Mouse (Mus musculus) granulocyte monocyte progenitor cell, adult 5-6 weeks (primary cell): ENCODE measurements around the gene Rhbdf1. TPM values are rescaled to one million over a fixed set of nuclear protein-coding genes. Genes with fewer than 3 reads are reported as not detected.

ENCODE experiments used
- ATAC-seq: replicated peaks from 2 replicates; pipeline ENCODE4 v1.8.0; 2016; ENCODE audit warnings: mild to moderate bottlenecking, moderate TSS enrichment, inconsistent platforms; ENCODE audit not compliant: poor library complexity, severe bottlenecking
- total RNA-seq, 2 experiments: library from RNA; stranded (forward) in 1 of 2; stranded (reverse) in 1 of 2; fragments of 200-712, 200-1000 nt in 1 of 2; fragments of >200 nt in 1 of 2; fragmentation: Nextera tagmentation in 1 of 2; gene quantifications; 2 replicates each; pipeline ENCODE4 v1.2.3; 2014 to 2017

The Rhbdf1 gene
- total RNA-seq, 2 experiments from 2014 or later, result not detected

- ATAC-seq, result peak; percentile 39; the same call in 1 of the 2 replicates
Measured at GRCm38 (mm10) chr11:32195867-32196540, 26.1 kb downstream of the Rhbdf1 start.

GRCm38 (mm10) chr11:32194626-32195025 is 27.5 kb downstream of the Rhbdf1 start:
- ATAC-seq, result no peak

GRCm38 (mm10) chr11:32194086-32194485 is 28.0 kb downstream of the Rhbdf1 start:
- no peak for ATAC-seq

- no peak for ATAC-seq
Measured at GRCm38 (mm10) chr11:32193156-32193555, 28.9 kb downstream of the Rhbdf1 start.

GRCm38 (mm10) chr11:32190603-32191110 is 31.4 kb downstream of the Rhbdf1 start:
- no peak for ATAC-seq

GRCm38 (mm10) chr11:32190119-32190518 is 32.0 kb downstream of the Rhbdf1 start:
- ATAC-seq, result no peak

- ATAC-seq, result no peak
Measured at GRCm38 (mm10) chr11:32189434-32189833, 32.7 kb downstream of the Rhbdf1 start.

GRCm38 (mm10) chr11:32188881-32189280 is 33.2 kb downstream of the Rhbdf1 start:
- ATAC-seq, result no peak

GRCm38 (mm10) chr11:32187256-32187655 is 34.8 kb downstream of the Rhbdf1 start:
- ATAC-seq, result no peak

- no peak for ATAC-seq
Measured at GRCm38 (mm10) chr11:32186031-32186430, 36.1 kb downstream of the Rhbdf1 start.

- no peak for ATAC-seq
Measured at GRCm38 (mm10) chr11:32184469-32184868, 37.6 kb downstream of the Rhbdf1 start.

GRCm38 (mm10) chr11:32181973-32182868 is 39.9 kb downstream of the Rhbdf1 start:
- peak; percentile 96 for ATAC-seq

GRCm38 (mm10) chr11:32181246-32181645 is 40.9 kb downstream of the Rhbdf1 start:
- no peak for ATAC-seq

- ATAC-seq, result no peak
Measured at GRCm38 (mm10) chr11:32178506-32178905, 43.6 kb downstream of the Rhbdf1 start.

- no peak for ATAC-seq
Measured at GRCm38 (mm10) chr11:32166683-32167082, 55.4 kb downstream of the Rhbdf1 start.

GRCm38 (mm10) chr11:32161922-32162804 is 59.9 kb downstream of the Rhbdf1 start:
- peak; percentile 98 for ATAC-seq

- no peak for ATAC-seq
Measured at GRCm38 (mm10) chr11:32161500-32161899, 60.6 kb downstream of the Rhbdf1 start.

GRCm38 (mm10) chr11:32160341-32160740 is 61.8 kb downstream of the Rhbdf1 start:
- ATAC-seq, result no peak
